Mouse (Mus musculus) limb, embryonic 13.5 days (tissue): ENCODE results near the gene Plpp4. TPM values are rescaled to one million over a fixed set of nuclear protein-coding genes. Genes with fewer than 3 reads are reported as not detected.

Experiments used
- ATAC-seq: fragments of 200-750 bp; cut with Nextera tagmentation; 2 replicates; pipeline ENCODE4 v1.8.0; 2017; ENCODE audit warnings: low read depth, moderate number of reproducible peaks, moderate TSS enrichment; ENCODE audit not compliant: low FRiP score
- H3K27ac ChIP-seq: fragments of 300-500 bp; sonication (generic); 2 replicates; pipeline ENCODE4 v1.5.1; 2015; ENCODE audit warnings: inconsistent platforms, mild to moderate bottlenecking, moderate library complexity
- H3K27me3 ChIP-seq: fragments of 300-500 bp; sonication (generic); 2 replicates; pipeline ENCODE4 v1.6.1; 2015; ENCODE audit warnings: mild to moderate bottlenecking, inconsistent platforms
- H3K36me3 ChIP-seq: fragments of 300-500 bp; sonication (generic); 2 replicates; pipeline ENCODE4 v1.6.1; 2015; ENCODE audit warnings: inconsistent platforms, mild to moderate bottlenecking, moderate library complexity
- H3K4me1 ChIP-seq: fragments of 300-500 bp; sonication (generic); 2 replicates; pipeline ENCODE4 v1.6.1; 2015; ENCODE audit warnings: inconsistent platforms
- H3K4me2 ChIP-seq: fragments of 300-500 bp; sonication (generic); replicated peaks from 2 replicates; pipeline ENCODE4 v1.6.1; 2015; ENCODE audit warnings: inconsistent platforms, mild to moderate bottlenecking, moderate library complexity
- H3K4me3 ChIP-seq: fragments of 300-500 bp; sonication (generic); 2 replicates; pipeline ENCODE4 v1.5.1; 2015; ENCODE audit warnings: moderate library complexity, mild to moderate bottlenecking, inconsistent platforms
- H3K9ac ChIP-seq: fragments of 300-500 bp; sonication (generic); 2 replicates; pipeline ENCODE4 v1.6.1; 2015; ENCODE audit warnings: mild to moderate bottlenecking, inconsistent platforms
- H3K9me3 ChIP-seq: fragments of 300-500 bp; sonication (generic); 2 replicates; pipeline ENCODE4 v1.6.1; 2016; ENCODE audit warnings: inconsistent platforms
- WGBS: fragments of 180-500 bp; shearing (Covaris S2); methylation state at CpG from one replicate; pipeline ENCODE4 v1.1.7; 2015; 5-methylcytosine and 5-hydroxymethylcytosine counted together
- polyA plus RNA-seq: library from polyadenylated mRNA; unstranded; fragments of >200 nt; fragmentation: Nextera tagmentation; extraction: Ambion mirVana; gene quantifications from 2 replicates; pipeline ENCODE4 v1.2.1, GENCODE M21; 2015

The Plpp4 gene
- polyA plus RNA-seq = 0.65 and 1.4 TPM in 2 replicates

GRCm38 (mm10) chr7:129256621-129257373 is at the start of gene Plpp4:
Gene Plpp4, plus strand, starts transcription at chr7:129257031.
- Histone ChIP-seq H3K9me3 (no peaks in the 10 kb centered on the region), H3K9ac (peak within 1 kb of the TSS; percentile 59), H3K4me1 (peaks cover 13% of the 10 kb centered on the region; the same call in 1 of the 2 replicates), H3K27me3 (peaks cover 69% of the 10 kb centered on the region), H3K4me2 (peak within 1 kb of the TSS; percentile 89), H3K4me3 (peak within 1 kb of the TSS; percentile 49), H3K27ac (no peak within 1 kb of the TSS), H3K36me3 (no peaks in the 10 kb centered on the region)
- under 1% methylated on average over 58 of the region's 66 CpGs for WGBS
- ATAC-seq = peak; percentile 48

- Histone ChIP-seq H3K4me3 (no peak overlapping the region), H3K27me3 (no peaks in the 10 kb centered on the region), H3K36me3 (no peaks in the 10 kb centered on the region), H3K9me3 (no peaks in the 10 kb centered on the region), H3K9ac (no peak overlapping the region), H3K4me2 (no peak overlapping the region), H3K27ac (no peak overlapping the region), H3K4me1 (peaks cover 26% of the 10 kb centered on the region)
- no peak for ATAC-seq
- 74% methylated on average over 10 of the region's 10 CpGs for WGBS
Observed at GRCm38 (mm10) chr7:129215926-129216543, 40.8 kb upstream of the Plpp4 start.

DNA sequence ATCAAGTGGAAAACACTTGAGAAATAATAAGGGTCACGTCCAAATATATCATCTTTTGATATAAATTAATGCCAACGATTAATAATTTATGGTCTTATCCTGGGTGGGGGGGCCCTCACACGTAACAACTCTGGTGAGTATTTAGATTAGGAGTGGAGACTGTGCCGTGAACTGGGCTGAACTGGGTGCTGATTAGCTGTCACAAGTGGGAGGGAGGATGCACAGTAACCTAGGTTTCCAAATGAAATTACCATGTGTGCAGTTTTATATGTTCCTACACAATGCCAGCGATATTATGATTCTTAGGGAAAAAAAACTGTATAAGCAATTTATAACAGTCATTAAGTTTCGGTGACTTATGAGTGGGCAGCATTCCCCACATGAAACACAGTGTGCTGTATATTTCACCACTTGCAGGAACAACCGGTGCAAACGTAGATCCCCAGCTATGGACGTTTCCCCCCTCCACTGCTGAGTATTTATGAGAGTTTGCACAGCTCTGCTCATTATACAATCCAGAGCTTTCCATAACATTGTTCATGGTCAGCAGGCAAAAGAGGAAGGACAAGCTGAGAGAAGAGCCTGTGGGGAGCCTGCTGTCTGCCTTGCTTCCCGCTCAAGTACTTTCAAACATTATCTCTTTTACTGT is 40.2 kb upstream of the Plpp4 start:
- Histone ChIP-seq H3K4me2 (no peak overlapping the region), H3K9me3 (no peaks in the 10 kb centered on the region), H3K4me3 (no peak overlapping the region), H3K27ac (0 out of 2 replicates have a peak overlapping the region, but pooled peaks have one; percentile 6), H3K36me3 (no peaks in the 10 kb centered on the region), H3K27me3 (no peaks in the 10 kb centered on the region), H3K9ac (no peak overlapping the region), H3K4me1 (peaks cover 26% of the 10 kb centered on the region)
- WGBS = 47% methylated on average over 10 of the region's 10 CpGs
- peak; percentile 69; the same call in 1 of the 2 replicates for ATAC-seq

GRCm38 (mm10) chr7:129220948-129221347 is 35.9 kb upstream of the Plpp4 start:
- Histone ChIP-seq H3K36me3 (no peaks in the 10 kb centered on the region), H3K9me3 (no peaks in the 10 kb centered on the region), H3K9ac (no peak overlapping the region), H3K4me3 (no peak overlapping the region), H3K27me3 (no peaks in the 10 kb centered on the region), H3K27ac (no peak overlapping the region), H3K4me2 (no peak overlapping the region), H3K4me1 (peaks cover 16% of the 10 kb centered on the region)
- no peak for ATAC-seq
- 71% methylated on average over 9 of the region's 9 CpGs for WGBS

DNA sequence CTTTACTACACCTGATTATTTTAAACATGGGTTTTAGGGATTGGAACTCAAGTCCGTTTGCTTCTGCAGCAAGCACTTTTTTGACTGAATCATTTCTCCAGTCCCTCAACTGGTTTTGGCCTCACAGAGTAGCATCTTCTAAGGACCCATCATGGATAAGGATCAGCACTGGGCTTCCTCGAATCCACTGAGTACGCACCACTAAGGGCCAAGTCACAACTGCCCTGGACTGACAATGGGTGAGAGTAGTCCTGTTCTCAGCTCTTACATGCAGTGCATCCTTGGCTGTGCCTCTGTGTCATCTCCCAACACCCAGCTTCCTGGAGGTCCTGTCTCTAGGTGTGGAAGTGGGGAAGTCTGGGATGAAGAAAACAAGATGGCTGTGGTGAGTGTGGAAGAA is 35.2 kb upstream of the Plpp4 start:
- ATAC-seq = no peak
- 88% methylated on average over 3 of the region's 3 CpGs for WGBS
- H3K9me3 ChIP-seq = no peaks in the 10 kb centered on the region
- H3K4me2 ChIP-seq = no peak overlapping the region
- no peaks in the 10 kb centered on the region for H3K27me3 ChIP-seq
- no peak overlapping the region for H3K27ac ChIP-seq
- no peak overlapping the region for H3K9ac ChIP-seq
- no peak overlapping the region for H3K4me3 ChIP-seq
- peaks cover 9% of the 10 kb centered on the region for H3K4me1 ChIP-seq
- no peaks in the 10 kb centered on the region for H3K36me3 ChIP-seq

DNA sequence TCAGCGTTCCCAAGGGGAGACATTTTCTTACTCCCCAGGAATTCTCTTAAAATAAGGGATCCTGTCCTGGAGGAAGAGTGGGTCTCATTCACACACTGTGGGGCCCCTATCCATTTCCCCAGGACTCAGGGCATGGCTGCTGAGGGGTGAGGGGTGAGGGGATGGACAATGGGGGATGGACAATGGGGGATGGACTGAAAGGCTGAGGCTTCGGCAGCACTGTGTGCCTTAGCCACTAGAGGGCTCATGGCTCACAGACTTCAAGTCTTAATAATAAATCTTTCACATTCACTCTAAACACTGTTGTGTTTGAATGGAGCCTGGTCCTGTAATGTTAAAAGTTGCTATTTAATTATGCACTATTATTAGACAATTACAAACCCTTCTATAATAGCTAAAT is 21.4 kb upstream of the Plpp4 start:
- no peaks in the 10 kb centered on the region for H3K27me3 ChIP-seq
- H3K4me1 ChIP-seq = no peaks in the 10 kb centered on the region
- no peaks in the 10 kb centered on the region for H3K36me3 ChIP-seq
- no peak overlapping the region for H3K9ac ChIP-seq
- H3K27ac ChIP-seq = no peak overlapping the region
- no peaks in the 10 kb centered on the region for H3K9me3 ChIP-seq
- no peak overlapping the region for H3K4me3 ChIP-seq
- no peak overlapping the region for H3K4me2 ChIP-seq
- WGBS = 49% methylated on average over 2 of the region's 2 CpGs
- ATAC-seq = no peak

- H3K27ac ChIP-seq = no peak overlapping the region
- H3K9me3 ChIP-seq = no peaks in the 10 kb centered on the region
- no peaks in the 10 kb centered on the region for H3K27me3 ChIP-seq
- no peak overlapping the region for H3K4me3 ChIP-seq
- H3K4me1 ChIP-seq = no peaks in the 10 kb centered on the region
- whole genome bisulfite sequencing = 77% methylated on average over 5 of the region's 5 CpGs
- ATAC-seq = no peak
- no peak overlapping the region for H3K4me2 ChIP-seq
- no peaks in the 10 kb centered on the region for H3K36me3 ChIP-seq
- no peak overlapping the region for H3K9ac ChIP-seq
Observed at GRCm38 (mm10) chr7:129235995-129236394, 20.8 kb upstream of the Plpp4 start.

DNA sequence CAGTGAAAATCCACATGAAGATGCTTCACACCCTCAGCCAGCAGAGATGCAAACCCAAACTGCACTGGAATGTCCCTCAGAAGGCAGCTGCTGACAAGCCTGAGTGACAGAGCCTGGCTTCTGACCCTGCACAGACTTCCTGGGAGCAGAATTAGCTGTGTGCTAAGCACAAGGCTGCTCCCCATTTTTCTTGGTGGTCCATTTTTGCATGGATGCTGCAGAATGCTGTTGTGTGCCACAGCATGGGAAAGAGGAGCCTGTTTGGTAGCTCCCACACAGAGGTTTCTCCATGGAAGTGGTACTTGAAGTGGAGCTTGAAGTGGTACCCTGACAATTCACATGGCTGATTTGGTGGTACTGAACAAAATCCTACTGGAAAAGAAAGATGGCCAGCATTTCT is 5.8 kb upstream of the Plpp4 start:
- Histone ChIP-seq H3K9ac (no peak overlapping the region), H3K4me2 (no peak overlapping the region), H3K4me3 (no peak overlapping the region), H3K27me3 (peaks cover 34% of the 10 kb centered on the region), H3K4me1 (no peaks in the 10 kb centered on the region), H3K36me3 (no peaks in the 10 kb centered on the region), H3K27ac (no peak overlapping the region), H3K9me3 (no peaks in the 10 kb centered on the region)
- no peak for ATAC-seq

- WGBS = 83% methylated on average over 6 of the region's 6 CpGs
- Histone ChIP-seq H3K27ac (no peak overlapping the region), H3K27me3 (peaks cover 58% of the 10 kb centered on the region), H3K36me3 (no peaks in the 10 kb centered on the region), H3K4me3 (no peak overlapping the region), H3K4me1 (peaks cover 13% of the 10 kb centered on the region; the same call in 1 of the 2 replicates), H3K4me2 (no peak overlapping the region), H3K9me3 (no peaks in the 10 kb centered on the region), H3K9ac (no peak overlapping the region)
- no peak for ATAC-seq
Observed at GRCm38 (mm10) chr7:129253406-129253805, 3.4 kb upstream of the Plpp4 start.

DNA sequence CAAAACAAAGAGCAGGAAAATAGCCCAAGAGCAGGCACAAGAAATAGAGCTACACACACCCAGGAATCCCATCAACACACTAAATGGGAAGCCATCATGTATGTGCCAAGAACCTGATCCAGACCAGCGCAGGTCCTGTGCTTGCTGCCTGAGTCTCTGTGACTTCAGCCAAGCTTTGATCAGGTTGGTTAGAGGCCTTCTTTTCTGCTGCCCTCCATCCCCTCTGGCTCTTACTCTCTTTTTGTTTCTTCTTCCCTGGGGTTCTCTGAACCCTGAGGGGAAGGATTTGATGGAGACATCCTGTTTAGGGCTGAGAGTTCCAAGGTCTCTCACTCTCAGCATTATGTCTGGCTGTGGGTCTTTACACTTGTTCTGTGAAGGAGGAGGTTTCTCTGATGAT is 2.7 kb upstream of the Plpp4 start:
- H3K27me3 ChIP-seq = peaks cover 63% of the 10 kb centered on the region
- WGBS = 88% methylated on average over 1 of the region's 1 CpGs
- H3K36me3 ChIP-seq = no peaks in the 10 kb centered on the region
- H3K9ac ChIP-seq = no peak overlapping the region
- ATAC-seq = no peak
- no peak overlapping the region for H3K4me3 ChIP-seq
- no peaks in the 10 kb centered on the region for H3K9me3 ChIP-seq
- peaks cover 13% of the 10 kb centered on the region; the same call in 1 of the 2 replicates for H3K4me1 ChIP-seq
- no peak overlapping the region for H3K4me2 ChIP-seq
- no peak overlapping the region for H3K27ac ChIP-seq

- Histone ChIP-seq H3K9me3 (no peaks in the 10 kb centered on the region), H3K27ac (no peak overlapping the region), H3K27me3 (peaks cover 72% of the 10 kb centered on the region), H3K4me2 (no peak overlapping the region), H3K9ac (no peak overlapping the region), H3K4me3 (no peak overlapping the region), H3K36me3 (no peaks in the 10 kb centered on the region), H3K4me1 (peaks cover 13% of the 10 kb centered on the region; the same call in 1 of the 2 replicates)
- no peak for ATAC-seq
- 94% methylated on average over 6 of the region's 6 CpGs for WGBS
Observed at GRCm38 (mm10) chr7:129255406-129255805, 1.4 kb upstream of the Plpp4 start.

DNA sequence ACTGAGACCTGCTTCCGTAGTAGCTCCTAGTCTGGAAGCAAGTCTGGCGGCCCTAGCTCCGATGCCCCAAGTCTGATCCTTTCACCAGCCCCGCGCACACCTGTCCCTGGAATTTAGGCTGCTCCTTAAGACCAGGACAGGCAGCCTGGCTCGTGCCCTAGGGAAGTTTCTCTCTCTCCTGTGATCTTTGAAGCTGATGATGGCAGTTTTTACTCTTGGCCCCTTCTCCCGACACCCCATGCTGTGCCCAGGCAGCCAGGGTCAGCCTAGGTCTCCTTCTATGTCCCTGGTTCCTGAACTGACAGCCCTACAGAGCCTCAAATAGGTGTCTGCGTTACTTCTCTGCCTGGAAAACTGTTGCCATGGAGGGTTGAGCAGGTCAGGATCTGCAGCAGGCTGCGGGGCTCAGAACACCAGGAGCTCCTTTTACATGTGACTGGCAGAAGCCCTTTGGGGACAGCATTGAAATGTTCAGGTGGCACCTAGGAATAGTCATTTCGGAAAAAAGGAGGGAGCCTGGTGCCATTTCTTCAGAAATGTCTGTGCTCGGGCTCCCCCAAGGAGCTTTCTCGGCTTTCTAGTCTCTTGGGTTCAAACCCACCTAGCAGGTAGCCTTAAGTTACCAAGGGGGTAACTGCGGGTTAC is 665 bp downstream of the Plpp4 start:
- peak overlapping the region; percentile 49 for H3K4me3 ChIP-seq
- H3K36me3 ChIP-seq = no peaks in the 10 kb centered on the region
- H3K9ac ChIP-seq = no peak overlapping the region
- WGBS = 12% methylated on average over 13 of the region's 13 CpGs
- H3K4me1 ChIP-seq = peaks cover 13% of the 10 kb centered on the region; the same call in 1 of the 2 replicates
- no peak overlapping the region for H3K27ac ChIP-seq
- peaks cover 64% of the 10 kb centered on the region for H3K27me3 ChIP-seq
- peak overlapping the region; percentile 89 for H3K4me2 ChIP-seq
- no peaks in the 10 kb centered on the region for H3K9me3 ChIP-seq
- ATAC-seq = no peak
